Mouse (Mus musculus) C2C12 (cell line): ENCODE measurements around the gene Prkg1. TPM values are rescaled to one million over a fixed set of nuclear protein-coding genes. Genes with fewer than 3 reads are reported as not detected.

ENCODE experiments used
- H3K27me3 ChIP-seq: one replicate; pipeline ENCODE4 v1.6.1; 2011; ENCODE audit not compliant: control insufficient read depth, insufficient read depth, insufficient read length
- H3K36me3 ChIP-seq: one replicate; pipeline ENCODE4 v1.6.1; 2011; ENCODE audit not compliant: control insufficient read depth, insufficient read depth
- H3K4me3 ChIP-seq: one replicate; pipeline ENCODE4 v1.5.1; 2011; ENCODE audit warnings: mild to moderate bottlenecking, control low read depth; ENCODE audit not compliant: poor library complexity, insufficient read depth, severe bottlenecking
- H3K79me2 ChIP-seq: one replicate; pipeline ENCODE4 v1.6.1; 2011; ENCODE audit not compliant: control insufficient read depth, insufficient read depth
- H3K79me3 ChIP-seq: one replicate; pipeline ENCODE4 v1.6.1; 2011; ENCODE audit warnings: low read depth, control low read depth
- H3ac ChIP-seq: one replicate; pipeline ENCODE3; 2011; ENCODE audit warnings: low read depth; ENCODE audit not compliant: control insufficient read depth, insufficient read length
- CEBPB ChIP-seq: IDR thresholded peaks from one replicate; pipeline ENCODE4 v1.6.1; 2011; ENCODE audit warnings: low read depth, mild to moderate bottlenecking, control low read depth, moderate library complexity
- CTCF ChIP-seq: IDR thresholded peaks from one replicate; pipeline ENCODE4 v1.5.1; 2011; ENCODE audit not compliant: control insufficient read depth, insufficient read depth, insufficient read length
- FOSL1 ChIP-seq: IDR thresholded peaks from one replicate; pipeline ENCODE4 v1.8.0; 2011; ENCODE audit warnings: mild to moderate bottlenecking, low read length; ENCODE audit not compliant: poor library complexity, insufficient read depth, severe bottlenecking
- MAX ChIP-seq: IDR thresholded peaks from one replicate; pipeline ENCODE4 v1.6.1; 2011; ENCODE audit warnings: mild to moderate bottlenecking, control low read depth
- MYOD1 ChIP-seq: IDR thresholded peaks from one replicate; pipeline ENCODE4 v1.6.1; 2011; ENCODE audit warnings: low read depth; ENCODE audit not compliant: control insufficient read depth, insufficient read length
- MYOG ChIP-seq: IDR thresholded peaks from one replicate; pipeline ENCODE4 v1.6.1; 2011; ENCODE audit not compliant: control insufficient read depth, insufficient read length; ENCODE audit errors: extremely low read depth
- USF1 ChIP-seq: IDR thresholded peaks from one replicate; pipeline ENCODE4 v1.6.1; 2011; ENCODE audit warnings: low read depth, mild to moderate bottlenecking, control low read depth, moderate library complexity
- polyA plus RNA-seq: library from polyadenylated mRNA; unstranded; fragments of >200 nt; fragmentation: generic; extraction: Trizol; gene quantifications from one replicate; pipeline ENCODE4 v1.2.1, GENCODE M21; 2012; ENCODE audit warnings: missing spikeins

Prkg1 gene
- polyA plus RNA-seq, 1 experiment = 0.47 TPM

DNA sequence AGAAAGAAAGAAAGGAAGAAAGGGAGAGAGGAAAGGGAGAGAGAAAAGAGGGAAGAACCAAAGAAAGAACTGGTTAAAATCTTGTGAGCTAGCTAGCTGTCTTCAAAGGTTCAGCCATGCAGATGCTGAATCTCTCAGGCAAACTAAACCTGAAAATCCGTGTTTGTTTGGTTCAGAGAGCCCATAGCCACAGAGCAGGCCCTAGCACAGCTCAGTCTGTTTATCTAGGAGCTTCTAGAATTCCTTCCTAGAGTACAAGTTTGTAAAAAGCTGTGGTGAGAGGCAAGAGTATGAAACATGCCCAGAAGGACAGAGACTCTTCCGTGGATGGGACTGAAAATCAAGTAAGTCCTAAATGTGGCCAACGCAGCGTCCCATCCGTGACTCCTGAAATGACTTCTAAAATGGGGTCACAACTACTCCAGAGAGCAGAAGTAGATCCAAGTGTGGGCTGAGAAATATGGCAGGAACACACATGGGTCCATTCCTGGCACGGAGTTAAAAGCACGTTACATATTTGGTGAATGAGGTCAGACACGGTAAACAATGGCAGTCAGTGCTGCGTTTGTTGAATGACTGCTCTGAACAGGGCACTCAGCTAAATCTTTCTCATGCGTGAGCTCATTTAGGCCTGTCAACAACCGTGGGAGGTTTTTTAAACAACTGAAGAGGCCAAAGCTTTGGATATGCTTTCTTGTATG lies 13.7 kb downstream of the Prkg1 start:
- Histone ChIP-seq H3K79me2 (no peaks in the 10 kb centered on the region), H3K79me3 (no peaks in the 10 kb centered on the region), H3K36me3 (no peaks in the 10 kb centered on the region), H3K4me3 (no peak overlapping the region), H3K27me3 (no peaks in the 10 kb centered on the region), H3ac (no peak overlapping the region)
- TF ChIP-seq FOSL1 (no peak), CEBPB (no peak), CTCF (no peak), MYOD1 (no peak), USF1 (no peak), MYOG (no peak), MAX (no peak)

- Histone ChIP-seq H3K79me2 (no peaks in the 10 kb centered on the region), H3K36me3 (no peaks in the 10 kb centered on the region), H3K79me3 (no peaks in the 10 kb centered on the region), H3K27me3 (no peaks in the 10 kb centered on the region), H3K4me3 (no peak overlapping the region), H3ac (no peak overlapping the region)
- no peak for TF ChIP-seq CEBPB
Observed at GRCm38 (mm10) chr19:31746635-31747034, 18.2 kb downstream of the Prkg1 start.

- H3K27me3 ChIP-seq = no peaks in the 10 kb centered on the region
- no peaks in the 10 kb centered on the region for H3K36me3 ChIP-seq
- no peak for TF ChIP-seq CTCF
- TF ChIP-seq MYOD1 = no peak
- TF ChIP-seq FOSL1 = no peak
- no peak for TF ChIP-seq MAX
- no peak for TF ChIP-seq MYOG
- no peak for TF ChIP-seq CEBPB
- no peak for TF ChIP-seq USF1
- no peak overlapping the region for H3ac ChIP-seq
- no peaks in the 10 kb centered on the region for H3K79me3 ChIP-seq
- H3K79me2 ChIP-seq = no peaks in the 10 kb centered on the region
- H3K4me3 ChIP-seq = no peak overlapping the region
Observed at GRCm38 (mm10) chr19:31743241-31744045, 21.4 kb downstream of the Prkg1 start.

- Histone ChIP-seq H3K79me2 (no peaks in the 10 kb centered on the region), H3K79me3 (no peaks in the 10 kb centered on the region), H3K27me3 (no peaks in the 10 kb centered on the region), H3ac (no peak overlapping the region), H3K4me3 (no peak overlapping the region), H3K36me3 (no peaks in the 10 kb centered on the region)
- TF ChIP-seq MYOG (no peak), CEBPB (no peak), MAX (no peak), USF1 (no peak)
Observed at GRCm38 (mm10) chr19:31714900-31715299, 49.9 kb downstream of the Prkg1 start.

GRCm38 (mm10) chr19:31714418-31714817 lies 50.4 kb downstream of the Prkg1 start:
- Histone ChIP-seq H3K36me3 (no peaks in the 10 kb centered on the region), H3K4me3 (no peak overlapping the region), H3K27me3 (no peaks in the 10 kb centered on the region), H3K79me3 (no peaks in the 10 kb centered on the region), H3ac (no peak overlapping the region), H3K79me2 (no peaks in the 10 kb centered on the region)
- TF ChIP-seq MYOG (no peak), MAX (no peak), CEBPB (no peak), FOSL1 (no peak), CTCF (no peak), MYOD1 (no peak), USF1 (no peak)

DNA sequence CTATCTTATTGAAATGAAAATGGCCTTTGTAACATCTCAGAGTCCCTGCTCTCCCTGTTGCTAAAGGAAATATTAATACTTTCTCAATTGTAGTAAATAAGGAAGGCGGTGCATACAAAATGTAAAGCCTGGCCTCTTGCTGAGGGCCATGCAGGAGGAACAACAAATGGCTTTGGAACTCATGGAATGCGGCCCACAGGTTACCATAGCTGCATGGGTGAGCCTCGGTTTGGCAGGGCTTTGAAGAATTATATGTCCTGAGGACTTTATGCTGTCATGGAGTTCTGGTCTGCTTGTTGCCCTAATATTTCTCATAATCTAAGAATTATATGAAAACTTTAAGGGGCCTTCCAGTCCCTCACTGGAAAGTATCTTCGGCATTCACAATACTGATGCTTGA lies 51.5 kb downstream of the Prkg1 start:
- no peak for TF ChIP-seq CEBPB
- no peak for TF ChIP-seq CTCF
- no peak for TF ChIP-seq MYOG
- TF ChIP-seq MAX = no peak
- TF ChIP-seq MYOD1 = no peak
- no peak for TF ChIP-seq FOSL1
- no peak for TF ChIP-seq USF1
- Histone ChIP-seq H3ac (no peak overlapping the region), H3K36me3 (no peaks in the 10 kb centered on the region), H3K79me2 (no peaks in the 10 kb centered on the region), H3K27me3 (no peaks in the 10 kb centered on the region), H3K79me3 (no peaks in the 10 kb centered on the region), H3K4me3 (no peak overlapping the region)
